Mouse (Mus musculus) forebrain, embryonic 15.5 days (tissue): ENCODE measurements around the gene Ccl2. TPM values are rescaled to one million over a fixed set of nuclear protein-coding genes. Genes with fewer than 3 reads are reported as not detected.

Source experiments
- ATAC-seq: fragments of 200-750 bp; cut with Nextera tagmentation; replicated peaks from 2 replicates; pipeline ENCODE4 v1.8.0; 2017; ENCODE audit warnings: mild to moderate bottlenecking, moderate TSS enrichment, moderate library complexity
- H3K27ac ChIP-seq: fragments of 300-500 bp; sonication (generic); replicated peaks from 2 replicates; pipeline ENCODE4 v1.5.1; 2015; ENCODE audit warnings: mild to moderate bottlenecking, inconsistent platforms
- H3K27me3 ChIP-seq: fragments of 300-500 bp; sonication (generic); 2 replicates; pipeline ENCODE4 v1.6.1; 2015; ENCODE audit warnings: inconsistent platforms
- H3K36me3 ChIP-seq: fragments of 300-500 bp; sonication (generic); 2 replicates; pipeline ENCODE4 v1.6.1; 2015; ENCODE audit warnings: mild to moderate bottlenecking, inconsistent platforms
- H3K4me1 ChIP-seq: fragments of 300-500 bp; sonication (generic); 2 replicates; pipeline ENCODE4 v1.6.1; 2015; ENCODE audit warnings: inconsistent platforms
- H3K4me2 ChIP-seq: fragments of 300-500 bp; sonication (generic); replicated peaks from 2 replicates; pipeline ENCODE4 v1.6.1; 2015; ENCODE audit warnings: mild to moderate bottlenecking, inconsistent platforms
- H3K4me3 ChIP-seq: fragments of 300-500 bp; sonication (generic); 2 replicates; pipeline ENCODE4 v1.5.1; 2015; ENCODE audit warnings: mild to moderate bottlenecking, inconsistent platforms
- H3K9ac ChIP-seq: fragments of 300-500 bp; sonication (generic); replicated peaks from 2 replicates; pipeline ENCODE4 v1.6.1; 2015; ENCODE audit warnings: mild to moderate bottlenecking, inconsistent platforms
- H3K9me3 ChIP-seq: fragments of 300-500 bp; sonication (generic); 2 replicates; pipeline ENCODE4 v1.6.1; 2016; ENCODE audit warnings: inconsistent platforms
- WGBS: fragments of 180-500 bp; shearing (Covaris S2); methylation state at CpG from one replicate; pipeline ENCODE4 v1.1.7; 2015; ENCODE audit warnings: mixed read lengths; 5-methylcytosine and 5-hydroxymethylcytosine counted together
- polyA plus RNA-seq: library from polyadenylated mRNA; unstranded; fragments of >200 nt; fragmentation: Nextera tagmentation; extraction: Ambion mirVana; gene quantifications from 2 replicates; pipeline ENCODE4 v1.2.1, GENCODE M21; 2015

Gene Ccl2
- polyA plus RNA-seq, 1 experiment from 2014 or later: 0.65 TPM

- Histone ChIP-seq H3K4me2 (no peak overlapping the region), H3K27me3 (no peaks in the 10 kb centered on the region), H3K27ac (no peak overlapping the region), H3K9ac (no peak overlapping the region), H3K4me3 (no peak overlapping the region), H3K36me3 (no peaks in the 10 kb centered on the region), H3K4me1 (no peaks in the 10 kb centered on the region), H3K9me3 (no peaks in the 10 kb centered on the region)
- no peak for ATAC-seq
- 73% methylated on average over 3 of the region's 3 CpGs for WGBS
Measured at GRCm38 (mm10) chr11:82016181-82016780, 19.1 kb upstream of the Ccl2 start.

- Histone ChIP-seq H3K4me1 (no peaks in the 10 kb centered on the region), H3K27ac (no peak overlapping the region), H3K9me3 (no peaks in the 10 kb centered on the region), H3K9ac (no peak overlapping the region), H3K4me2 (no peak overlapping the region), H3K27me3 (no peaks in the 10 kb centered on the region), H3K36me3 (no peaks in the 10 kb centered on the region), H3K4me3 (no peak overlapping the region)
- ATAC-seq: no peak
- WGBS: 54% methylated on average over 2 of the region's 2 CpGs
Measured at GRCm38 (mm10) chr11:82019389-82019788, 16.0 kb upstream of the Ccl2 start.

GRCm38 (mm10) chr11:82019793-82020192 lies 15.6 kb upstream of the Ccl2 start:
- Histone ChIP-seq H3K27me3 (no peaks in the 10 kb centered on the region), H3K9me3 (no peaks in the 10 kb centered on the region), H3K4me3 (no peak overlapping the region), H3K4me2 (no peak overlapping the region), H3K36me3 (no peaks in the 10 kb centered on the region), H3K9ac (no peak overlapping the region), H3K27ac (no peak overlapping the region), H3K4me1 (no peaks in the 10 kb centered on the region)
- no peak for ATAC-seq

- no peak overlapping the region for H3K4me2 ChIP-seq
- 77% methylated on average over 3 of the region's 3 CpGs for WGBS
Measured at GRCm38 (mm10) chr11:82021406-82021805, 14.0 kb upstream of the Ccl2 start.

GRCm38 (mm10) chr11:82022504-82023056 lies 12.8 kb upstream of the Ccl2 start:
- no peak overlapping the region for H3K27ac ChIP-seq
- no peak for ATAC-seq
- H3K9ac ChIP-seq: no peak overlapping the region
- H3K36me3 ChIP-seq: no peaks in the 10 kb centered on the region
- no peak overlapping the region for H3K4me2 ChIP-seq
- 91% methylated on average over 6 of the region's 6 CpGs for WGBS
- H3K9me3 ChIP-seq: no peaks in the 10 kb centered on the region
- H3K4me1 ChIP-seq: no peaks in the 10 kb centered on the region
- H3K4me3 ChIP-seq: no peak overlapping the region
- no peaks in the 10 kb centered on the region for H3K27me3 ChIP-seq

More at GRCm38 (mm10) chr11:82021406-82021805, 14.0 kb upstream of the Ccl2 start:
- Histone ChIP-seq H3K4me1 (no peaks in the 10 kb centered on the region), H3K9me3 (no peaks in the 10 kb centered on the region), H3K27ac (no peak overlapping the region), H3K36me3 (no peaks in the 10 kb centered on the region), H3K9ac (no peak overlapping the region), H3K4me3 (no peak overlapping the region), H3K27me3 (no peaks in the 10 kb centered on the region)
- ATAC-seq: no peak

- Histone ChIP-seq H3K4me3 (no peak overlapping the region), H3K36me3 (no peaks in the 10 kb centered on the region), H3K9me3 (no peaks in the 10 kb centered on the region), H3K27ac (no peak overlapping the region), H3K4me1 (no peaks in the 10 kb centered on the region), H3K4me2 (no peak overlapping the region), H3K9ac (no peak overlapping the region), H3K27me3 (no peaks in the 10 kb centered on the region)
- WGBS: 80% methylated on average over 4 of the region's 4 CpGs
- ATAC-seq: no peak
Measured at GRCm38 (mm10) chr11:82023769-82024168, 11.6 kb upstream of the Ccl2 start.

- no peak overlapping the region for H3K9ac ChIP-seq
- H3K9me3 ChIP-seq: no peaks in the 10 kb centered on the region
- 77% methylated on average over 2 of the region's 2 CpGs for WGBS
- ATAC-seq: no peak
- no peak overlapping the region for H3K4me2 ChIP-seq
- no peak overlapping the region for H3K27ac ChIP-seq
- no peak overlapping the region for H3K4me3 ChIP-seq
- peaks cover 4% of the 10 kb centered on the region; the same call in 1 of the 2 replicates for H3K4me1 ChIP-seq
- H3K36me3 ChIP-seq: no peaks in the 10 kb centered on the region
- H3K27me3 ChIP-seq: no peaks in the 10 kb centered on the region
Measured at GRCm38 (mm10) chr11:82030171-82030570, 5.2 kb upstream of the Ccl2 start.

- Histone ChIP-seq H3K27me3 (no peaks in the 10 kb centered on the region), H3K9ac (no peak overlapping the region), H3K36me3 (no peaks in the 10 kb centered on the region), H3K4me3 (no peak overlapping the region), H3K4me1 (peaks cover 10% of the 10 kb centered on the region), H3K4me2 (no peak overlapping the region), H3K9me3 (no peaks in the 10 kb centered on the region), H3K27ac (no peak overlapping the region)
- no peak for ATAC-seq
Measured at GRCm38 (mm10) chr11:82032136-82032535, 3.2 kb upstream of the Ccl2 start.

GRCm38 (mm10) chr11:82032678-82033344 lies 2.6 kb upstream of the Ccl2 start:
- Histone ChIP-seq H3K4me1 (peaks cover 10% of the 10 kb centered on the region), H3K9ac (no peak overlapping the region), H3K36me3 (no peaks in the 10 kb centered on the region), H3K4me3 (no peak overlapping the region), H3K9me3 (no peaks in the 10 kb centered on the region), H3K27ac (no peak overlapping the region), H3K4me2 (no peak overlapping the region), H3K27me3 (no peaks in the 10 kb centered on the region)
- WGBS: 50% methylated on average over 8 of the region's 8 CpGs
- no peak for ATAC-seq

- no peak overlapping the region for H3K9ac ChIP-seq
- no peak overlapping the region for H3K27ac ChIP-seq
- H3K4me2 ChIP-seq: no peak overlapping the region
- H3K36me3 ChIP-seq: no peaks in the 10 kb centered on the region
- H3K4me3 ChIP-seq: no peak overlapping the region
- H3K4me1 ChIP-seq: peaks cover 10% of the 10 kb centered on the region
- H3K27me3 ChIP-seq: no peaks in the 10 kb centered on the region
- WGBS: 88% methylated on average over 7 of the region's 7 CpGs
- H3K9me3 ChIP-seq: no peaks in the 10 kb centered on the region
- no peak for ATAC-seq
Measured at GRCm38 (mm10) chr11:82034446-82034845, 925 bp upstream of the Ccl2 start.

- Histone ChIP-seq H3K4me3 (no peak overlapping the region), H3K9ac (no peak overlapping the region), H3K27me3 (no peaks in the 10 kb centered on the region), H3K4me1 (peaks cover 10% of the 10 kb centered on the region), H3K4me2 (no peak overlapping the region), H3K9me3 (no peaks in the 10 kb centered on the region), H3K27ac (no peak overlapping the region), H3K36me3 (no peaks in the 10 kb centered on the region)
- WGBS: 79% methylated on average over 2 of the region's 2 CpGs
- no peak for ATAC-seq
Measured at GRCm38 (mm10) chr11:82035857-82036256, 486 bp downstream of the Ccl2 start.

- H3K9ac ChIP-seq: no peak within 1 kb of the TSS
- 55% methylated on average over 2 of the region's 2 CpGs for WGBS
- H3K27ac ChIP-seq: no peak within 1 kb of the TSS
- no peak within 1 kb of the TSS for H3K4me2 ChIP-seq
- H3K36me3 ChIP-seq: no peaks in the 10 kb centered on the region
- no peaks in the 10 kb centered on the region for H3K9me3 ChIP-seq
- no peak for ATAC-seq
- H3K4me1 ChIP-seq: peaks cover 10% of the 10 kb centered on the region
- no peaks in the 10 kb centered on the region for H3K27me3 ChIP-seq
- H3K4me3 ChIP-seq: no peak within 1 kb of the TSS
Measured at GRCm38 (mm10) chr11:82038535-82038934, 3.2 kb downstream of the Ccl2 start, which contains the start of gene Gm17268. Gm17268 (minus strand) TSS chr11:82038562.
